In genomic region chr14:73467697-73468096, GRCm38 (mm10) we compare ENCODE assay signal across 25 mouse cellular contexts. TPM values are rescaled to one million over a fixed set of nuclear protein-coding genes. Genes with fewer than 3 reads are reported as not detected.
DNase-seq lines count a peak whose midpoint lies in the region; ATAC-seq and TF ChIP-seq lines count a peak whose summit lies in the region.
"Had no signal": no experiment of that assay in that cellular context is flagged by ENCODE, and none has a peak within 500 bp of the region (broad histone marks: within the 10 kb centered on the region; RNA-seq: fewer than 3 reads in every experiment).

No protein-coding gene starts in this region.

- TF ChIP-seq POLR2A in cerebellum, adult 2 months (IDR thresholded peaks at IDR 0.05; ENCODE audit: borderline replicate concordance, insufficient read depth, low read length), result no peak

- DNase-seq in cerebellum, adult 2 months, result peak; percentile 41 to 49
- no peak for DNase-seq in cerebellum, postnatal 10 days
- peak; percentile 37 to 61 for DNase-seq in kidney, postnatal 25 days
- DNase-seq in kidney, adult 11 months, result no peak
- peak; percentile 16 for DNase-seq in brain, adult 2 months (ENCODE audit: low read depth, low spot score)
- peak; percentile 47 for DNase-seq in cerebellum, adult 9-10 months
- DNase-seq: adrenal gland, postnatal 14 days; gastrocnemius, adult 2 months; gastrocnemius, postnatal 36 days; heart, adult 18-20 months; heart, postnatal 36 days; layer of hippocampus, adult 9-11 months; liver, embryonic 13.5 days; spleen, adult 18-20 months; thymus, postnatal 14 days had no signal

- ATAC-seq in megakaryocyte-erythroid progenitor cell, adult 5-6 weeks (replicated peaks; ENCODE audit: low FRiP score, low TSS enrichment, poor library complexity, severe bottlenecking), result no peak
- ATAC-seq: CD4-positive, CD25-positive, alpha-beta regulatory T cell, adult 4 months; forebrain, embryonic 15.5 days; hindbrain, postnatal 0 days; intestine, embryonic 16.5 days; midbrain, embryonic 16.5 days had no signal

- no peak overlapping the region for H3K4me3 ChIP-seq in cerebellum, adult 2 months (replicated peaks; ENCODE audit: insufficient read depth, low read depth, low read length)
- H3K4me3 ChIP-seq: embryonic facial prominence, embryonic 13.5 days; forebrain, embryonic 10.5 days; forebrain, embryonic 15.5 days; gastrocnemius, adult 2 months; hindbrain, embryonic 12.5 days; liver, embryonic 13.5 days; lung, embryonic 15.5 days had no signal

- H3K27me3 ChIP-seq in cerebellum, adult 2 months (ENCODE audit: control insufficient read depth, insufficient read depth, low read length), result no peaks in the 10 kb centered on the region
- H3K27me3 ChIP-seq: embryonic facial prominence, embryonic 13.5 days; forebrain, embryonic 15.5 days; hindbrain, embryonic 12.5 days; liver, embryonic 13.5 days; lung, embryonic 15.5 days had no signal

- H3K27ac ChIP-seq in cerebellum, adult 2 months (ENCODE audit: insufficient read depth, low read length), result no peak overlapping the region
- H3K27ac ChIP-seq: embryonic facial prominence, embryonic 13.5 days; forebrain, embryonic 10.5 days; forebrain, embryonic 15.5 days; gastrocnemius, adult 2 months; hindbrain, embryonic 12.5 days; hindbrain, postnatal 0 days; liver, embryonic 13.5 days; lung, embryonic 15.5 days had no signal

- WGBS in cerebellum, adult 2 months, result 17% methylated on average over 6 of the region's 6 CpGs

- no peak for TF ChIP-seq CTCF in cerebellum, adult 2 months (IDR thresholded peaks at IDR 0.05; ENCODE audit: borderline replicate concordance, insufficient read depth, low read depth, low read length)

- peaks cover 11% of the 10 kb centered on the region; the same call in 1 of the 2 replicates for H3K4me1 ChIP-seq in cerebellum, adult 2 months (ENCODE audit: control insufficient read depth, insufficient read depth, low read length)
- H3K4me1 ChIP-seq: hindbrain, embryonic 12.5 days; liver, embryonic 13.5 days; lung, embryonic 15.5 days had no signal

RNA-seq across cellular contexts. Expression of gene Med4, which starts 42.1 kb away (rescaled TPM):
- 38.7 and 40.0 TPM in 2 replicates for polyA plus RNA-seq in cerebellum, adult 2 months (2012; rRNA removed)
- total RNA-seq in megakaryocyte-erythroid progenitor cell, adult 5-6 weeks (2014; fragmentation: Nextera tagmentation), result 43.6 and 53.8 TPM in 2 replicates
- 83.0 and 85.5 TPM in 2 replicates for total RNA-seq in megakaryocyte-erythroid progenitor cell, adult 5-6 weeks (2017)

RNA-seq across cellular contexts. Expression of gene Sucla2, which starts 57.4 kb away (rescaled TPM):
- polyA plus RNA-seq in cerebellum, adult 2 months (2012; rRNA removed), result 163 and 164 TPM in 2 replicates
- 54.4 and 65.8 TPM in 2 replicates for total RNA-seq in megakaryocyte-erythroid progenitor cell, adult 5-6 weeks (2014; fragmentation: Nextera tagmentation)
- 155 and 159 TPM in 2 replicates for total RNA-seq in megakaryocyte-erythroid progenitor cell, adult 5-6 weeks (2017)

Comparison
In these comparisons a context has a peak if more than half of its experiments do, and no peak if none do; other contexts are left out.
1. DNase-seq: peak in cerebellum, adult 2 months (2 of 2), kidney, postnatal 25 days (2 of 2), brain, adult 2 months (single experiment) and cerebellum, adult 9-10 months (single experiment); none in cerebellum, postnatal 10 days (0 of 2) and kidney, adult 11 months (single experiment).